Mouse (Mus musculus): ENCODE results near the gene Tppp2. TPM values are rescaled to one million over a fixed set of nuclear protein-coding genes. Genes with fewer than 3 reads are reported as not detected.
"Not testable (repeated sequence)": the region's sequence is repeated elsewhere in the genome, so short reads cannot be mapped to it uniquely, and the experiment has no call there.

Tppp2 gene
- total RNA-seq, 2 experiments from 2014 or later: 1.8 TPM

GRCm38 (mm10) chr14:51913960-51914762, 4.1 kb upstream of the Tppp2 start, which contains the start of gene Ndrg2:
Gene Ndrg2, minus strand, starts transcription at chr14:51914158.
- DNase-seq: peak; percentile 94
- TF ChIP-seq CTCF (IDR thresholded peaks at IDR 0.05): no peak
- peak within 1 kb of the TSS; percentile 78 for H3K4me3 ChIP-seq
- H3K27ac ChIP-seq: peak within 1 kb of the TSS; percentile 100
- intact Hi-C loops (cut with DNase I): loop anchor here (2.0 kb wide), 1 partner anchor 71 kb away; the partner anchor contains the start of gene Arhgef40

DNA sequence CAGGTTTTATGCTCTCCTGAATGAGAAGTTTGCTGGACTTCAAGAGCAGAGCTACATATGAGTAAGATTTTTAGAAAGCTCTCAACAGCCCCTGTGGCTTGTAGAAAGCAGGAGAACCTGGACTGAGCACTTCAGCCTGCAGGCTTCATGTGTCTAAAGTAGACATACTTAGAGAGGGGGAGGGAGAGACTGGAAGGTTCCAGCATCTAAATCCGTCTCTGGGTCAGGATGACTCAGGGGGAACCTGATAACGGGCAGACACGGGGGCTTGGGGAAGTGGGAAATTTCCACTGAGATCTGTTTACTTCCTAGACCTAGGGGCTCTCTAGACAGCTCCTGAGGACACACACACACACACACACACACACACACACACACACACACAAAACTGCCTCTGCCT, 3.2 kb upstream of the Tppp2 start:
- DNase-seq: peak; percentile 67
- no peak for TF ChIP-seq CTCF (IDR thresholded peaks at IDR 0.05)
- Histone ChIP-seq H3K4me3 (peak overlapping the region; percentile 78), H3K27ac (peak overlapping the region; percentile 100)
- intact Hi-C loops (cut with DNase I): no loop called here

DNA sequence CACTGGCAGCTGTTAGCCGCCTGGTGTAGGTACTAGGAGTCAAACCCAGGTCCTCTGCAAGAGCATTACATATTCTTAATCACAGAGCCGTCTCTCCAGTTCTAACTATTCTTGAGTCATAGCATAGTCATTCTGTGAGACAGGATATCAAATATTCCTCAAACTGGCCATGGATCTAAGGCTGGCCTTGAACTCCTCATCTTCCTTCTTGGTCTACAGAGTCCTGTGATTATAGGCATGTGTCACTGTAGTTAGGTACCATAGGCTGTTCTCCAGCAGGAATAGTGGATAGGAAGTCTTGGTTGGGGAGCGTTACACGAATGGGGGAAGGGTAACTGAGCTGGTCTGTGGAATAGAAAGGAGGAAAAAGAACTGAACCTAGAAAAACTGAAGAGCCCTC, 1.7 kb upstream of the Tppp2 start:
- TF ChIP-seq CTCF (IDR thresholded peaks at IDR 0.05): no peak
- intact Hi-C loops (cut with DNase I): no loop called here
- no peak for DNase-seq
- Histone ChIP-seq H3K4me3 (no peak overlapping the region), H3K27ac (peak overlapping the region; percentile 100)

DNA sequence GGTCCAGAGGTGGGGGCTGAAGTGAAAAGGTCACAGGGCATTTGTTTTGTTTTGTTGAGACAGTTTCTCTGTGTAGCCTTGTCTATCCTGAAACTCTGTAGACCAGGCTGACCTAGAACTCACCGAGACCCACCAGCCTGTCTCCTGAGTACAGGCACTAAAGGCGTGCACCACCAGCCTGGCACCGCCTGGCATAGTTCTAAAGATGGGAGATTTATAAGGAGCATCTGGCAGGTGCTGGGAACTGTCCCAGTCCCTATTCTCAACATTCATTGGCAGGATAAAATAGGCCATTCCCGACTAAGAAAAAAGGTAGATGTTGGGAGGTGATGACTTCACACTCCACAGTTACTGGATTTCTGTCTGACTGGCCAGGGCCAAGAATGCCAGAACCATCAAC, 741 bp downstream of the Tppp2 start:
- H3K4me3 ChIP-seq: peak overlapping the region; percentile 74
- no peak for TF ChIP-seq CTCF (IDR thresholded peaks at IDR 0.05)
- intact Hi-C loops (cut with DNase I): no loop called here
- DNase-seq: peak; percentile 84
- peak overlapping the region; percentile 100 for H3K27ac ChIP-seq

DNA sequence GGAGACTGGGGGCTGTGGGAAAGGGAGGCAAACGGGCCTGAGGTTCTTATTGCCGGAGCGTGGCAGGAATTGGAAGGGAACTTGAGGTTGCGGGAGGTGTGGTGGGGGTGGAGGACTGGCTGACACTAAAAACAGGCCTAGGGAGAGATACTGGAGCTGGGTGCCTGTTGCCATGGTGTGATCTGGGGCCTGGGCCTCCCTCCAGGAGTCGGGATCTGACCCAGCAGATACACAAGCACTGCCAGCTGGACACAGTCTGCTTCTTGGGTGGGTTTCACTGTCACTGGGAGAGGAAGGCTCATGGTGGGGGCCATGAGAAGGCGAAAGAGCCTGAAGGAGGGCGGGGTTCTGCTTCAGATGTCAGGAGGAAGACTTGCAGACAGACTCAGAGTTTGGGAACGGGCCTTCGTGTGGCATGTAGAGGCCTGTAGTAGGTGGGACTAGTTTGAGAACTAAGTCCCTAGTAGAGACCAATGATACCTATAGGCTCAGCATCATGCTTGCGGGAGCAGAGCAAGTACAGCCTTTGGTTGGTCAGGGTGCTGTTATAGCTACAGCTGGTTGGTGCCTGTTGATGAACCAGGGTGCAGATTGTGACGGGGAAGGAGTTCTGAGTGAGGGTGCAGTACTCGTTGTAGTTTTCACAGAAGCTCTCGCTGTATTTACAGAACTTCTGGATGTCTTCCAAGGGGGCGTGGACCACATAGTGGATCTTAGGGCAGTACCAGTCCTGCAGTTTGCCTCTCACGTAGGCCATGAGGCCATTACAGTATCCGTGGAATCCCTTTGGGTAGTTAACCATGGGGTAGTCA, 3.7 kb downstream of the Tppp2 start:
- Histone ChIP-seq H3K4me3 (peak overlapping the region; percentile 74), H3K27ac (peak overlapping the region; percentile 100)
- peak; percentile 91 for DNase-seq
- intact Hi-C loops (cut with DNase I): loop anchor here (1.0 kb wide), 1 partner anchor 10 kb away; no protein-coding TSS in a partner anchor
- TF ChIP-seq CTCF (IDR thresholded peaks at IDR 0.05): no peak

GRCm38 (mm10) chr14:51922571-51922865, 4.3 kb downstream of the Tppp2 start, which contains the start of gene Rnase13:
Gene Rnase13, minus strand, starts transcription at chr14:51922773.
- intact Hi-C loops (cut with DNase I): no loop called here
- Histone ChIP-seq H3K27ac (peak within 1 kb of the TSS; percentile 100), H3K4me3 (peak within 1 kb of the TSS; percentile 74)
- no peak for TF ChIP-seq CTCF (IDR thresholded peaks at IDR 0.05)
- DNase-seq: peak; percentile 74

DNA sequence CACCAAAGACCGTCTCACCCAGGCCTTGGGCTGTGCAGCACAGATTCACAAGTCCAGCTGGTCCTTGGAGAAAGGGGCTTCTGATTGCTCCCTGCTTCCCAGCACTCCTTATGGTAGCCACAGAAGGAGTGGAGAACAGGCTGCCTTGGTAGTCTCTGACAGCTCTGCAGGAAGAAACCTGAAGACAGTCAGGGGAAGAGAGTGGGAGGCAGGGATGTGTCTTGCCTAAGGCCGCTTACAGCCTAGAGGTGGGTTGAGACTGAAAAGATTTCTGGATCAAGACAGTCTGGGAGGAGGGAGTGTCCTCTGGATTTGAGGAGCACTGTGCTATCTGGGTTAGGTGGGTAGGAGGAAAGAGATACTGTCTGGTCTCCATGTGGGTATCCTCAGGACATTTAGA, 4.7 kb downstream of the Tppp2 start:
- Histone ChIP-seq H3K4me3 (peak overlapping the region; percentile 74), H3K27ac (peak overlapping the region; percentile 100)
- TF ChIP-seq CTCF (IDR thresholded peaks at IDR 0.05): no peak
- DNase-seq: no peak
- intact Hi-C loops (cut with DNase I): no loop called here

DNA sequence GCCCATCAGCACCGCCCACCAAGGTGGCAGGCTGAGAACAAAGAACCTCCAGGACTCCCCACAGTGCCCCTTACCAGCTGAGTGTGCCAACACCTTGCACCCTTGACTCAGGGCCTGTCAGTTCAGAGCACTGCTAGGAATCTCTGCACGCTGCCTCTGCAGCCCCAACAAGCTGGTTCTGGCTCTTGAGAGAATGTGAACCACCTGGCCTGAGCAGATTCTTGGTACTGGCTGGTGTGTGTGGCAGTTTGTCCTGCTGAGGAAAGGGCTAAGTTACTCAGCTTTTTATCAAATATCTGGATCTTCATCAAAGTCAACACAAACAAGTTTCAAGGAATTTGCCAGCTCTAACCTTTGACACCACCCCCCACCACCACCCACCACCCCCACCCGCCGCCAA, 5.3 kb downstream of the Tppp2 start:
- DNase-seq: no peak
- intact Hi-C loops (cut with DNase I): no loop called here
- TF ChIP-seq CTCF (IDR thresholded peaks at IDR 0.05): no peak
- Histone ChIP-seq H3K27ac (peak overlapping the region; percentile 100), H3K4me3 (peak overlapping the region; percentile 74)

DNA sequence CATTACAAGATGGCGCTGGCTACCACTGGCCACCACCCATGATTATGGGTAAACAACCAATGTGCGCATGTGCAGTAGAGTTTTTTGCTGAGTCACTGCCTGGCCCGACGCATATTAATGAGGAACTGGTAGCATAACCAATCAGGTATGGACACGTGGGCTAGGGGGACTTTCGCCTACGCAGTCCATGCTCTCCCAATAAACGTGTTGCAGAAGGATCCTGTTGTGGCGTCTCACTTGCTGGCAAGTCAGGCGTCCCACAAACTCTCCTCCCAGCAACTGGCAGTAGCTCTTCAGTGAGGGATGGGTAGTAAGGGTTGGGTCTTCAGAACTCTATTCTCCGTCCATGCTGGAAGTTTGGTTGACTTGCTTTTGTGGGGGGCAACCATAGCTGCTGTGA, 8.7 kb downstream of the Tppp2 start:
- DNase-seq; intact Hi-C loops (cut with DNase I); H3K4me3 ChIP-seq: not testable (repeated sequence)

DNA sequence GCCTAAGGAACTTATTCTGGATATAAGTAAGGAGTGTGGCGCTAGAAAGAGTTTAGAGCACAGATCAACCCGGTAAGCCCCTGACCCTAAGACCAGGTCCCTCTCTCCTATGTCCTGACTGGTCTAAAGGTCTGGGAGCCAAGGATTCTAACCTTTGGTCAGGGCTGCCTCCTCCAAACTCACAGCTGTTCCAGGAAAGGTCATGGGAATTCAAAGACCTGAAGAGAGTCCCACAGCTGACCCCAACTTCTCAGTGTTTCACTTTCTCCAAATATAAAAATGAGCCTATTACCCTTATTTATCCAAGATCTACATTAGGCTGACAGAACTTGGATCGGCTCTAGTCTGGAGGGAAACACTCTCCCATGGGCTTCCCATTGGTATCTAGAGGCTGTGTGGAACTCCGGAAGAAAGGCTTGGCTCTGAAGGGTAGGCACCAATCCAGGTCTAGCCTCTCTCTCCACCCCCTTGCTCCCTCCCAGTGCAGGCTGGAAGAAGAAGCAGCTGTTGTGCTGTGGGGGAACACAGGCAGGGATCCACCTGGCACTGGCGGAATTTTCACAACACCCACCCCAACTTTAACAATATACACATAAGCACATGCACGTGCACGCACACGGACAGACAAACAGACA, 11.2 kb downstream of the Tppp2 start:
- Histone ChIP-seq H3K4me3 (peak overlapping the region; percentile 61), H3K27ac (peak overlapping the region; percentile 88)
- TF ChIP-seq CTCF (IDR thresholded peaks at IDR 0.05): no peak
- peak; percentile 84 for DNase-seq
- intact Hi-C loops (cut with DNase I): loop anchor here (1.0 kb wide), 1 partner anchor 26 kb away; no protein-coding TSS in a partner anchor

More for the DNA sequence above, 8.7 kb downstream of the Tppp2 start:
- not testable (repeated sequence) for H3K27ac ChIP-seq

DNA sequence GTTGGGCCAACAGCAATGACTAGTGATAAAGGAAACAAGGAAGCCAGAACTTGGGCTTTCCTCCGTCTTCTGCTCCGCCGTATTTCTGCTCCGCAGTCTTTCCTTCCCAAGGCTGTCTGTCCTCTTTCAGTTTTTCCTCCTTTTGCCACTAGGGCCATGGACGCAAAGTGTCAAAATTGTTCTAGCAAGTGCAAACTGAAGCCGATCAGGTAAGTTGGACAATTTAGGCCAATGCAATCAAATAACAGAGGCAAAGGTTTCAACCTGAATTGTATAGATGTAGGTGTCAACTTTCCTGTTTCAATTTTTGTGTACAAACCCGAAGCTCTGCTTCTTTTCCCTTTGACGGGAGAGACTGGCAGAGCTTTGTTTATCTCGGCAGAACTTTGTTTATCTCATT, 11.7 kb downstream of the Tppp2 start:
- H3K4me3 ChIP-seq: peak overlapping the region; percentile 61
- TF ChIP-seq CTCF (IDR thresholded peaks at IDR 0.05): peak; percentile 14; the same call in 1 of the 2 replicates
- H3K27ac ChIP-seq: peak overlapping the region; percentile 88
- intact Hi-C loops (cut with DNase I): loop anchor here (1.0 kb wide), 1 partner anchor 27 kb away; no protein-coding TSS in a partner anchor
- no peak for DNase-seq

DNA sequence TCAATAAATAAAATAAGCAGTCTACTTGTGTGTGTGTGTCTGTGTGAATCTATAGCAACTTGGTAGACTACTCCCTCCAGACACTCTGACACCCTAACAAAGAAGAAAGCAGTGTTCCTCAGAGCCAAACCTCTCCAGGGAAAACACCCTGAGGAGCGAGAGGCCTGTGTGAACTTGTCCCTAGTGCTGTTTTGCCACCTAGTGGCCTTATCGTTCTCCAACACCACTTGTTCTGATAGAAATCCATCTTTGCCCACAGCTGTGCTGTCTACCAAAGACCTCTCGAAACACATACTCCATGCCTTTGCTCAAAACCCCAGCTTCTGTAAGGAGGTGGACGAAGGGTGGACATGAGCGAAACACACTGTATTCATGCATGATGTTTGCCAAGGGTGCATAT, 12.6 kb downstream of the Tppp2 start:
- intact Hi-C loops (cut with DNase I): no loop called here
- peak; percentile 73 for DNase-seq
- Histone ChIP-seq H3K4me3 (peak overlapping the region; percentile 61), H3K27ac (peak overlapping the region; percentile 88)
- TF ChIP-seq CTCF (IDR thresholded peaks at IDR 0.05): peak; percentile 87
